Mouse (Mus musculus) limb, embryonic 14.5 days (tissue): ENCODE results near the gene Trim63. TPM values are rescaled to one million over a fixed set of nuclear protein-coding genes. Genes with fewer than 3 reads are reported as not detected.

ENCODE experiments used
- ATAC-seq: fragments of 200-750 bp; cut with Nextera tagmentation; 2 replicates; pipeline ENCODE4 v1.8.0; 2017; ENCODE audit warnings: low read depth, moderate number of reproducible peaks, moderate TSS enrichment; ENCODE audit not compliant: low FRiP score
- DNase-seq: peaks from one replicate; pipeline ENCODE4 v3.0.0-alpha.2; 2015; ENCODE audit warnings: low spot score
- H3K27ac ChIP-seq: fragments of 300-500 bp; sonication (generic); replicated peaks from 2 replicates; pipeline ENCODE4 v1.5.1; 2014; ENCODE audit warnings: low read depth, mild to moderate bottlenecking, low read length, moderate library complexity, mixed read lengths
- H3K27me3 ChIP-seq: fragments of 300-500 bp; sonication (generic); 2 replicates; pipeline ENCODE4 v1.6.1; 2014; ENCODE audit warnings: low read length, mixed read lengths; ENCODE audit not compliant: control insufficient read depth, insufficient read depth
- H3K36me3 ChIP-seq: fragments of 300-500 bp; sonication (generic); 2 replicates; pipeline ENCODE4 v1.6.1; 2014; ENCODE audit warnings: mild to moderate bottlenecking, low read length, moderate library complexity, mixed read lengths; ENCODE audit not compliant: control insufficient read depth, insufficient read depth
- H3K4me1 ChIP-seq: fragments of 300-500 bp; sonication (generic); 2 replicates; pipeline ENCODE4 v1.6.1; 2014; ENCODE audit warnings: antibody characterized with exemption, low read length, mixed read lengths; ENCODE audit not compliant: control insufficient read depth, insufficient read depth
- H3K4me2 ChIP-seq: fragments of 300-500 bp; sonication (generic); replicated peaks from 2 replicates; pipeline ENCODE4 v1.6.1; 2014; ENCODE audit warnings: low read depth, mild to moderate bottlenecking, low read length, moderate library complexity; ENCODE audit not compliant: severe bottlenecking
- H3K4me3 ChIP-seq: fragments of 300-500 bp; sonication (generic); replicated peaks from 2 replicates; pipeline ENCODE4 v1.5.1; 2014; ENCODE audit warnings: low read length
- H3K9ac ChIP-seq: fragments of 300-500 bp; sonication (generic); 2 replicates; pipeline ENCODE4 v1.6.1; 2014; ENCODE audit warnings: mild to moderate bottlenecking, low read depth, low read length, moderate library complexity; ENCODE audit not compliant: severe bottlenecking
- H3K9me3 ChIP-seq: fragments of 300-500 bp; sonication (generic); 2 replicates; pipeline ENCODE4 v1.6.1; 2016; ENCODE audit warnings: low read length; ENCODE audit not compliant: control insufficient read depth
- POLR2A ChIP-seq: fragments of 200-500 bp; IDR thresholded peaks from 2 replicates; pipeline ENCODE4 v1.8.0; 2012; ENCODE audit warnings: inconsistent platforms, mild to moderate bottlenecking, moderate library complexity, borderline replicate concordance; ENCODE audit not compliant: insufficient read depth, insufficient read length; ENCODE audit errors: extremely low read depth
- WGBS: fragments of 180-500 bp; shearing (Covaris S2); extraction: QIAGEN DNeasy Blood & Tissue Kit; methylation state at CpG from one replicate; pipeline ENCODE4 v1.1.7; 2014; 5-methylcytosine and 5-hydroxymethylcytosine counted together
- polyA plus RNA-seq, 2 experiments: library from polyadenylated mRNA; depleted of rRNA in 1 of 2; stranded (reverse) in 1 of 2; unstranded in 1 of 2; fragments of >200 nt; fragmentation: Nextera tagmentation in 1 of 2; extraction: Ambion mirVana in 1 of 2; gene quantifications; 2 replicates each; pipeline versions ENCODE4 v1.2.1 to v1.2.3; 2012 to 2014

Gene Trim63
- polyA plus RNA-seq, 2 experiments: 1.4 to 5.1 TPM

GRCm38 (mm10) chr4:134378089-134378615 is 63.2 kb downstream of the Trim63 start:
- ATAC-seq (no peak), DNase-seq (no peak)
- no peak overlapping the region for H3K4me2 ChIP-seq
- H3K27ac ChIP-seq: no peak overlapping the region
- 21% methylated on average over 9 of the region's 10 CpGs for WGBS
- H3K4me1 ChIP-seq: peaks cover 6% of the 10 kb centered on the region; the same call in 1 of the 2 replicates
- H3K4me3 ChIP-seq: no peak overlapping the region
- no peaks in the 10 kb centered on the region for H3K36me3 ChIP-seq
- H3K9ac ChIP-seq: no peak overlapping the region
- no peak for TF ChIP-seq POLR2A
- no peaks in the 10 kb centered on the region for H3K9me3 ChIP-seq
- H3K27me3 ChIP-seq: no peaks in the 10 kb centered on the region

Other genes starting within 250 kb of the Trim63 start
- 9.0 and 10.3 TPM in 2 replicates for gene Cd52, start 220.0 kb upstream of the Trim63 start, polyA plus RNA-seq (2012; rRNA removed)
- gene Cd52, start 220.0 kb upstream of the Trim63 start, polyA plus RNA-seq (2014; fragmentation: Nextera tagmentation; extraction: Ambion mirVana): 15.5 and 18.1 TPM in 2 replicates
- 21.9 and 24.1 TPM in 2 replicates for gene Ubxn11, start 212.6 kb upstream of the Trim63 start, polyA plus RNA-seq (2012; rRNA removed)
- 7.6 and 12.0 TPM in 2 replicates for gene Ubxn11, start 212.6 kb upstream of the Trim63 start, polyA plus RNA-seq (2014; fragmentation: Nextera tagmentation; extraction: Ambion mirVana)
- gene Sh3bgrl3, start 186.3 kb upstream of the Trim63 start, polyA plus RNA-seq (2012; rRNA removed): 325 and 365 TPM in 2 replicates
- gene Sh3bgrl3, start 186.3 kb upstream of the Trim63 start, polyA plus RNA-seq (2014; fragmentation: Nextera tagmentation; extraction: Ambion mirVana): 532 and 538 TPM in 2 replicates
- 22.4 and 32.2 TPM in 2 replicates for gene Cep85, start 128.0 kb upstream of the Trim63 start, polyA plus RNA-seq (2012; rRNA removed)
- 40.3 and 46.5 TPM in 2 replicates for gene Cep85, start 128.0 kb upstream of the Trim63 start, polyA plus RNA-seq (2014; fragmentation: Nextera tagmentation; extraction: Ambion mirVana)
- gene Gm7534, start 112.1 kb upstream of the Trim63 start, polyA plus RNA-seq (2012; rRNA removed): not detected in 2 replicates
- gene Gm7534, start 112.1 kb upstream of the Trim63 start, polyA plus RNA-seq (2014; fragmentation: Nextera tagmentation; extraction: Ambion mirVana): not detected in 2 replicates
- gene Catsper4, start 87.7 kb upstream of the Trim63 start, polyA plus RNA-seq (2012; rRNA removed): 0.06 and 0.16 TPM in 2 replicates
- not detected in 2 replicates for gene Catsper4, start 87.7 kb upstream of the Trim63 start, polyA plus RNA-seq (2014; fragmentation: Nextera tagmentation; extraction: Ambion mirVana)
- 2.8 and 3.3 TPM in 2 replicates for gene Cnksr1, start 76.7 kb upstream of the Trim63 start, polyA plus RNA-seq (2012; rRNA removed)
- gene Cnksr1, start 76.7 kb upstream of the Trim63 start, polyA plus RNA-seq (2014; fragmentation: Nextera tagmentation; extraction: Ambion mirVana): 2.0 TPM in 2 replicates
- gene E130218I03Rik, start 71.5 kb upstream of the Trim63 start, polyA plus RNA-seq (2012; rRNA removed): 0.10 TPM in 1 of 2 replicates, not detected in the other
- gene E130218I03Rik, start 71.5 kb upstream of the Trim63 start, polyA plus RNA-seq (2014; fragmentation: Nextera tagmentation; extraction: Ambion mirVana): 0.67 and 0.76 TPM in 2 replicates
- 15.8 and 18.1 TPM in 2 replicates for gene Zfp593, start 69.5 kb upstream of the Trim63 start, polyA plus RNA-seq (2012; rRNA removed)
- 17.3 and 18.9 TPM in 2 replicates for gene Zfp593, start 69.5 kb upstream of the Trim63 start, polyA plus RNA-seq (2014; fragmentation: Nextera tagmentation; extraction: Ambion mirVana)
- gene Gm30191, start 68.2 kb upstream of the Trim63 start, polyA plus RNA-seq (2012; rRNA removed): not detected in 2 replicates
- gene Gm30191, start 68.2 kb upstream of the Trim63 start, polyA plus RNA-seq (2014; fragmentation: Nextera tagmentation; extraction: Ambion mirVana): not detected in 2 replicates
- 9.7 and 13.1 TPM in 2 replicates for gene Grrp1, start 61.0 kb upstream of the Trim63 start, polyA plus RNA-seq (2012; rRNA removed)
- gene Grrp1, start 61.0 kb upstream of the Trim63 start, polyA plus RNA-seq (2014; fragmentation: Nextera tagmentation; extraction: Ambion mirVana): 5.2 and 5.4 TPM in 2 replicates
- gene Pdik1l, start 27.2 kb upstream of the Trim63 start, polyA plus RNA-seq (2012; rRNA removed): 8.9 and 9.6 TPM in 2 replicates
- 18.4 and 20.5 TPM in 2 replicates for gene Pdik1l, start 27.2 kb upstream of the Trim63 start, polyA plus RNA-seq (2014; fragmentation: Nextera tagmentation; extraction: Ambion mirVana)
- 0.76 and 0.78 TPM in 2 replicates for gene Slc30a2, start 28.1 kb downstream of the Trim63 start, polyA plus RNA-seq (2012; rRNA removed)
- gene Slc30a2, start 28.1 kb downstream of the Trim63 start, polyA plus RNA-seq (2014; fragmentation: Nextera tagmentation; extraction: Ambion mirVana): 0.21 and 0.54 TPM in 2 replicates
- gene Extl1, start 68.7 kb downstream of the Trim63 start, polyA plus RNA-seq (2012; rRNA removed): 10.0 and 14.2 TPM in 2 replicates
- 7.2 TPM in 2 replicates for gene Extl1, start 68.7 kb downstream of the Trim63 start, polyA plus RNA-seq (2014; fragmentation: Nextera tagmentation; extraction: Ambion mirVana)
- 25.9 and 30.2 TPM in 2 replicates for gene Pafah2, start 81.2 kb downstream of the Trim63 start, polyA plus RNA-seq (2012; rRNA removed)
- gene Pafah2, start 81.2 kb downstream of the Trim63 start, polyA plus RNA-seq (2014; fragmentation: Nextera tagmentation; extraction: Ambion mirVana): 14.3 and 17.1 TPM in 2 replicates
- 246 and 428 TPM in 2 replicates for gene Stmn1, start 153.2 kb downstream of the Trim63 start, polyA plus RNA-seq (2012; rRNA removed)
- 1,273 and 1,449 TPM in 2 replicates for gene Stmn1, start 153.2 kb downstream of the Trim63 start, polyA plus RNA-seq (2014; fragmentation: Nextera tagmentation; extraction: Ambion mirVana)
- gene Paqr7, start 181.6 kb downstream of the Trim63 start, polyA plus RNA-seq (2012; rRNA removed): 5.9 and 8.2 TPM in 2 replicates
- gene Paqr7, start 181.6 kb downstream of the Trim63 start, polyA plus RNA-seq (2014; fragmentation: Nextera tagmentation; extraction: Ambion mirVana): 2.3 and 2.9 TPM in 2 replicates
- gene Aunip, start 195.9 kb downstream of the Trim63 start, polyA plus RNA-seq (2012; rRNA removed): 6.7 and 10.3 TPM in 2 replicates
- gene Aunip, start 195.9 kb downstream of the Trim63 start, polyA plus RNA-seq (2014; fragmentation: Nextera tagmentation; extraction: Ambion mirVana): 3.5 and 3.6 TPM in 2 replicates
- gene Mtfr1l, start 220.3 kb downstream of the Trim63 start, polyA plus RNA-seq (2012; rRNA removed): 111 and 132 TPM in 2 replicates
- 123 and 140 TPM in 2 replicates for gene Mtfr1l, start 220.3 kb downstream of the Trim63 start, polyA plus RNA-seq (2014; fragmentation: Nextera tagmentation; extraction: Ambion mirVana)
- 68.5 and 86.7 TPM in 2 replicates for gene Selenon, start 237.0 kb downstream of the Trim63 start, polyA plus RNA-seq (2012; rRNA removed)
- gene Selenon, start 237.0 kb downstream of the Trim63 start, polyA plus RNA-seq (2014; fragmentation: Nextera tagmentation; extraction: Ambion mirVana): 48.5 and 75.4 TPM in 2 replicates